Mouse (Mus musculus) right cerebral cortex, postnatal 4 days (tissue): ENCODE measurements around the gene Olfr545.
"Not testable (repeated sequence)": the region's sequence is repeated elsewhere in the genome, so short reads cannot be mapped to it uniquely, and the experiment has no call there.

ENCODE experiments used
- DNase-seq: peaks from one replicate; pipeline ENCODE4 v3.0.0-alpha.2; 2022

The Olfr545 gene

GRCm38 (mm10) chr7:102499473-102499872, at the start of gene Olfr545:
TSS of gene Olfr545 (minus strand) at chr7:102499573.
- no peak for DNase-seq

- DNase-seq, result no peak
Measured at GRCm38 (mm10) chr7:102541251-102541650, 41.9 kb upstream of the Olfr545 start.

GRCm38 (mm10) chr7:102540596-102540995, 41.2 kb upstream of the Olfr545 start, which contains the start of gene Olfr548-ps1:
TSS of gene Olfr548-ps1 (plus strand) at chr7:102540896.
- DNase-seq, result no peak

- DNase-seq, result no peak
Measured at GRCm38 (mm10) chr7:102534449-102534848, 35.1 kb upstream of the Olfr545 start, which contains the start of gene Olfr547. TSS of gene Olfr547 (plus strand) at chr7:102534749.

- no peak for DNase-seq
Measured at GRCm38 (mm10) chr7:102529052-102529451, 29.7 kb upstream of the Olfr545 start.

- peak; percentile 23 for DNase-seq
Measured at GRCm38 (mm10) chr7:102517051-102517335, 17.6 kb upstream of the Olfr545 start.

GRCm38 (mm10) chr7:102516261-102517050, 17.1 kb upstream of the Olfr545 start:
- no peak for DNase-seq

GRCm38 (mm10) chr7:102514144-102514543, 14.8 kb upstream of the Olfr545 start:
- DNase-seq, result no peak

- DNase-seq, result peak; percentile 99
Measured at GRCm38 (mm10) chr7:102512814-102513435, 13.6 kb upstream of the Olfr545 start.

GRCm38 (mm10) chr7:102511927-102512326, 12.6 kb upstream of the Olfr545 start:
- no peak for DNase-seq

GRCm38 (mm10) chr7:102509726-102510125, 10.4 kb upstream of the Olfr545 start:
- no peak for DNase-seq

- no peak for DNase-seq
Measured at GRCm38 (mm10) chr7:102508666-102509065, 9.3 kb upstream of the Olfr545 start.

GRCm38 (mm10) chr7:102508066-102508465, 8.7 kb upstream of the Olfr545 start:
- no peak for DNase-seq

GRCm38 (mm10) chr7:102506848-102507247, 7.5 kb upstream of the Olfr545 start:
- peak; percentile 70 for DNase-seq

GRCm38 (mm10) chr7:102501986-102502385, 2.6 kb upstream of the Olfr545 start:
- DNase-seq, result no peak

- DNase-seq, result not testable (repeated sequence)
Measured at GRCm38 (mm10) chr7:102494416-102494815, 5.0 kb downstream of the Olfr545 start.

GRCm38 (mm10) chr7:102488161-102488560, 11.2 kb downstream of the Olfr545 start, which contains the start of gene Olfr544:
TSS of gene Olfr544 (minus strand) at chr7:102488313.
- DNase-seq, result no peak

- no peak for DNase-seq
Measured at GRCm38 (mm10) chr7:102486105-102486504, 13.3 kb downstream of the Olfr545 start.

GRCm38 (mm10) chr7:102484766-102485165, 14.6 kb downstream of the Olfr545 start:
- DNase-seq, result not testable (repeated sequence)

GRCm38 (mm10) chr7:102483665-102484064, 15.7 kb downstream of the Olfr545 start:
- no peak for DNase-seq

- no peak for DNase-seq
Measured at GRCm38 (mm10) chr7:102481579-102481978, 17.8 kb downstream of the Olfr545 start, which contains the start of gene Olfr543. TSS of gene Olfr543 (minus strand) at chr7:102481679.

- DNase-seq, result no peak
Measured at GRCm38 (mm10) chr7:102480821-102481220, 18.6 kb downstream of the Olfr545 start.

- DNase-seq, result no peak
Measured at GRCm38 (mm10) chr7:102479368-102480078, 19.9 kb downstream of the Olfr545 start.
